Mouse (Mus musculus) E14TG2a.4 (cell line): ENCODE measurements around the gene Ttc16.

ENCODE experiments used
- CTCF ChIP-seq: conservative IDR thresholded peaks from 2 replicates; pipeline ENCODE4 v1.5.1; 2014; ENCODE audit warnings: low read length
- NANOG ChIP-seq: IDR thresholded peaks from 2 replicates; pipeline ENCODE4 v1.6.1; 2014; ENCODE audit warnings: borderline replicate concordance, low read length, mixed read lengths
- POU5F1 ChIP-seq: IDR thresholded peaks from 2 replicates; pipeline ENCODE4 v1.6.1; 2014; ENCODE audit warnings: low read length, borderline replicate concordance

- no peak for TF ChIP-seq POU5F1
- TF ChIP-seq CTCF: no peak
- no peak for TF ChIP-seq NANOG
These were observed 40.5 kb downstream of the Ttc16 start for GRCm38 (mm10) chr2:32734933-32735332.
